Mouse (Mus musculus) liver, embryonic 11.5 days (tissue): ENCODE results near the gene Tas1r3. TPM values are rescaled to one million over a fixed set of nuclear protein-coding genes. Genes with fewer than 3 reads are reported as not detected.

Experiments used
- ATAC-seq: fragments of 200-750 bp; cut with Nextera tagmentation; replicated peaks from 2 replicates; pipeline ENCODE4 v1.8.0; 2017; ENCODE audit warnings: moderate number of reproducible peaks, mild to moderate bottlenecking, moderate TSS enrichment, moderate library complexity; ENCODE audit not compliant: low FRiP score
- DNase-seq: peaks from one replicate; pipeline ENCODE4 v3.0.0-alpha.2; 2017; ENCODE audit warnings: low spot score
- H3K27ac ChIP-seq: fragments of 300-500 bp; sonication (generic); 2 replicates; pipeline ENCODE4 v1.5.1; 2014; ENCODE audit warnings: mild to moderate bottlenecking, low read depth, low read length, control low read depth
- H3K27me3 ChIP-seq: fragments of 300-500 bp; sonication (generic); replicated peaks from 2 replicates; pipeline ENCODE4 v1.6.1; 2014; ENCODE audit warnings: low read length, mixed read lengths; ENCODE audit not compliant: control insufficient read depth, insufficient read depth
- H3K36me3 ChIP-seq: fragments of 300-500 bp; sonication (generic); 2 replicates; pipeline ENCODE4 v1.6.1; 2014; ENCODE audit warnings: mild to moderate bottlenecking, low read length, moderate library complexity, mixed read lengths; ENCODE audit not compliant: control insufficient read depth, insufficient read depth
- H3K4me1 ChIP-seq: fragments of 300-500 bp; sonication (generic); replicated peaks from 2 replicates; pipeline ENCODE4 v1.6.1; 2014; ENCODE audit warnings: low read length, mixed read lengths; ENCODE audit not compliant: control insufficient read depth, insufficient read depth
- H3K4me2 ChIP-seq: fragments of 300-500 bp; sonication (generic); 2 replicates; pipeline ENCODE4 v1.6.1; 2014; ENCODE audit warnings: mild to moderate bottlenecking, control low read depth, moderate library complexity
- H3K4me3 ChIP-seq: fragments of 300-500 bp; sonication (generic); 2 replicates; pipeline ENCODE4 v1.5.1; 2014; ENCODE audit warnings: low read depth, low read length, control low read depth
- H3K9ac ChIP-seq: fragments of 300-500 bp; sonication (generic); 2 replicates; pipeline ENCODE4 v1.6.1; 2014; ENCODE audit warnings: low read depth, low read length, control low read depth
- H3K9me3 ChIP-seq: fragments of 300-500 bp; sonication (generic); 2 replicates; pipeline ENCODE4 v1.6.1; 2016; ENCODE audit warnings: low read length, inconsistent platforms, mixed read lengths; ENCODE audit not compliant: control insufficient read depth
- WGBS: fragments of 180-500 bp; shearing (Covaris S2); extraction: QIAGEN DNeasy Blood & Tissue Kit; methylation state at CpG from one replicate; pipeline ENCODE4 v1.1.7; 2014; 5-methylcytosine and 5-hydroxymethylcytosine counted together
- polyA plus RNA-seq: library from polyadenylated mRNA; unstranded; fragments of >200 nt; fragmentation: Nextera tagmentation; extraction: Ambion mirVana; gene quantifications from 2 replicates; pipeline ENCODE4 v1.2.1, GENCODE M21; 2014

Gene Tas1r3
- polyA plus RNA-seq, 1 experiment from 2014 or later = 0.22 TPM

GRCm38 (mm10) chr4:155851951-155852411, 11.2 kb downstream of the Tas1r3 start:
- no peak overlapping the region for H3K9ac ChIP-seq
- H3K4me1 ChIP-seq = peaks cover 27% of the 10 kb centered on the region
- no peaks in the 10 kb centered on the region for H3K9me3 ChIP-seq
- H3K4me3 ChIP-seq = no peak overlapping the region
- WGBS = 78% methylated on average over 2 of the region's 2 CpGs
- H3K27ac ChIP-seq = no peak overlapping the region
- DNase-seq (no peak), ATAC-seq (no peak)
- no peaks in the 10 kb centered on the region for H3K27me3 ChIP-seq
- H3K4me2 ChIP-seq = no peak overlapping the region
- peaks cover 13% of the 10 kb centered on the region; the same call in 1 of the 2 replicates for H3K36me3 ChIP-seq

GRCm38 (mm10) chr4:155851368-155851767, 11.8 kb downstream of the Tas1r3 start:
- H3K36me3 ChIP-seq = peaks cover 13% of the 10 kb centered on the region; the same call in 1 of the 2 replicates
- no peak for DNase-seq
- H3K27ac ChIP-seq = no peak overlapping the region
- peaks cover 28% of the 10 kb centered on the region for H3K4me1 ChIP-seq
- no peaks in the 10 kb centered on the region for H3K9me3 ChIP-seq
- no peak overlapping the region for H3K4me2 ChIP-seq
- H3K9ac ChIP-seq = no peak overlapping the region
- no peaks in the 10 kb centered on the region for H3K27me3 ChIP-seq
- WGBS = 88% methylated on average over 3 of the region's 3 CpGs
- no peak overlapping the region for H3K4me3 ChIP-seq
- no peak for ATAC-seq

GRCm38 (mm10) chr4:155849792-155850451, 13.2 kb downstream of the Tas1r3 start:
- no peak for DNase-seq
- Histone ChIP-seq H3K27me3 (no peaks in the 10 kb centered on the region), H3K9ac (no peak overlapping the region), H3K27ac (no peak overlapping the region), H3K4me3 (no peak overlapping the region), H3K4me2 (no peak overlapping the region; the same call in 1 of the 2 replicates), H3K36me3 (peaks cover 7% of the 10 kb centered on the region; the same call in 1 of the 2 replicates), H3K4me1 (peaks cover 24% of the 10 kb centered on the region), H3K9me3 (no peaks in the 10 kb centered on the region)
- no peak for ATAC-seq
- WGBS = 73% methylated on average over 3 of the region's 3 CpGs

GRCm38 (mm10) chr4:155849391-155849790, 13.8 kb downstream of the Tas1r3 start:
- Histone ChIP-seq H3K36me3 (peaks cover 7% of the 10 kb centered on the region; the same call in 1 of the 2 replicates), H3K27me3 (no peaks in the 10 kb centered on the region), H3K4me1 (peaks cover 24% of the 10 kb centered on the region), H3K9ac (no peak overlapping the region), H3K4me3 (no peak overlapping the region), H3K9me3 (no peaks in the 10 kb centered on the region), H3K4me2 (peak overlapping the region; percentile 98), H3K27ac (no peak overlapping the region)
- ATAC-seq (no peak), DNase-seq (no peak)
- WGBS = 63% methylated on average over 2 of the region's 2 CpGs

GRCm38 (mm10) chr4:155848434-155849095, 14.6 kb downstream of the Tas1r3 start:
- peak overlapping the region; percentile 91; the same call in 1 of the 2 replicates for H3K9ac ChIP-seq
- H3K27me3 ChIP-seq = no peaks in the 10 kb centered on the region
- 56% methylated on average over 7 of the region's 7 CpGs for WGBS
- DNase-seq (no peak), ATAC-seq (no peak)
- H3K4me2 ChIP-seq = peak overlapping the region; percentile 98
- H3K27ac ChIP-seq = no peak overlapping the region
- H3K36me3 ChIP-seq = no peaks in the 10 kb centered on the region
- H3K4me1 ChIP-seq = peaks cover 24% of the 10 kb centered on the region
- H3K9me3 ChIP-seq = no peaks in the 10 kb centered on the region
- peak overlapping the region; percentile 95 for H3K4me3 ChIP-seq

GRCm38 (mm10) chr4:155847591-155848352, 15.4 kb downstream of the Tas1r3 start:
- WGBS = 2% methylated on average over 68 of the region's 69 CpGs
- Histone ChIP-seq H3K9ac (peak overlapping the region; percentile 91), H3K27ac (peak overlapping the region; percentile 54), H3K9me3 (no peaks in the 10 kb centered on the region), H3K4me1 (peaks cover 24% of the 10 kb centered on the region), H3K36me3 (0 out of 2 replicates have a peak, but pooled peaks cover 2% of the 10 kb centered on the region), H3K4me2 (peak overlapping the region; percentile 98), H3K27me3 (no peaks in the 10 kb centered on the region), H3K4me3 (peak overlapping the region; percentile 95)
- DNase-seq = peak; percentile 69
- peak; percentile 53 for ATAC-seq

GRCm38 (mm10) chr4:155846871-155847578, 16.1 kb downstream of the Tas1r3 start, which contains the start of gene Dvl1:
Gene Dvl1, plus strand, starts transcription at chr4:155847402.
- H3K4me1 ChIP-seq = peaks cover 24% of the 10 kb centered on the region
- 3% methylated on average over 65 of the region's 65 CpGs for WGBS
- H3K27me3 ChIP-seq = no peaks in the 10 kb centered on the region
- peak within 1 kb of the TSS; percentile 98 for H3K4me2 ChIP-seq
- H3K4me3 ChIP-seq = peak within 1 kb of the TSS; percentile 95
- DNase-seq (peak; percentile 94), ATAC-seq (peak; percentile 90)
- 0 out of 2 replicates have a peak, but pooled peaks cover 3% of the 10 kb centered on the region for H3K36me3 ChIP-seq
- H3K9me3 ChIP-seq = no peaks in the 10 kb centered on the region
- peak within 1 kb of the TSS; percentile 54 for H3K27ac ChIP-seq
- H3K9ac ChIP-seq = peak within 1 kb of the TSS; percentile 91

GRCm38 (mm10) chr4:155843231-155843630, 19.9 kb downstream of the Tas1r3 start:
- peaks cover 8% of the 10 kb centered on the region for H3K27me3 ChIP-seq
- no peak overlapping the region for H3K4me2 ChIP-seq
- no peak overlapping the region for H3K27ac ChIP-seq
- no peak overlapping the region for H3K4me3 ChIP-seq
- WGBS = 86% methylated on average over 5 of the region's 5 CpGs
- DNase-seq (no peak), ATAC-seq (no peak)
- no peaks in the 10 kb centered on the region for H3K9me3 ChIP-seq
- 0 out of 2 replicates have a peak, but pooled peaks cover 3% of the 10 kb centered on the region for H3K36me3 ChIP-seq
- H3K4me1 ChIP-seq = peaks cover 32% of the 10 kb centered on the region
- H3K9ac ChIP-seq = no peak overlapping the region
